ENCODE assay signal across 36 mouse cellular contexts in genomic region chr9:120089125-120089524, GRCm38 (mm10). TPM values are rescaled to one million over a fixed set of nuclear protein-coding genes. Genes with fewer than 3 reads are reported as not detected.
A peak's percentile ranks its signal among the peaks of the same experiment; 100 is the strongest.
DNase-seq lines count a peak whose midpoint lies in the region; ATAC-seq and TF ChIP-seq lines count a peak whose summit lies in the region.
"Had no signal": no experiment of that assay in that cellular context is flagged by ENCODE, and none has a peak within 500 bp of the region (broad histone marks: within the 10 kb centered on the region; RNA-seq: fewer than 3 reads in every experiment).

No protein-coding gene starts in this region.

- H3K36me3 ChIP-seq in liver, embryonic 14.5 days (replicated peaks; ENCODE audit: control insufficient read depth, insufficient read depth, low read depth) = no peaks in the 10 kb centered on the region
- H3K36me3 ChIP-seq in liver, embryonic 11.5 days (ENCODE audit: control insufficient read depth, insufficient read depth, low read length) = no peaks in the 10 kb centered on the region
- H3K36me3 ChIP-seq in E14TG2a.4 (ENCODE audit: insufficient read depth, low read length) = no peaks in the 10 kb centered on the region
- H3K36me3 ChIP-seq: hindbrain, embryonic 15.5 days; limb, embryonic 10.5 days; neural tube, embryonic 13.5 days had no signal

- no peak overlapping the region for H3K9ac ChIP-seq in liver, embryonic 14.5 days (replicated peaks)
- H3K9ac ChIP-seq in liver, embryonic 11.5 days (ENCODE audit: low read depth, low read length) = no peak overlapping the region
- H3K9ac ChIP-seq: forebrain, embryonic 13.5 days; hindbrain, embryonic 15.5 days; neural tube, embryonic 13.5 days had no signal

- no peaks in the 10 kb centered on the region; the same call in 1 of the 2 replicates for H3K27me3 ChIP-seq in liver, embryonic 14.5 days (ENCODE audit: control insufficient read depth, insufficient read depth, low read length)
- H3K27me3 ChIP-seq in liver, embryonic 11.5 days (replicated peaks; ENCODE audit: control insufficient read depth, insufficient read depth, low read length) = no peaks in the 10 kb centered on the region
- H3K27me3 ChIP-seq in E14TG2a.4 (ENCODE audit: insufficient read depth, low read length) = peaks cover 9% of the 10 kb centered on the region; the same call in 1 of the 2 replicates
- H3K27me3 ChIP-seq: forebrain, embryonic 13.5 days; hindbrain, embryonic 15.5 days; neural tube, embryonic 13.5 days had no signal

- peak; percentile 40 for DNase-seq in heart, adult 11 months
- no peak for DNase-seq in heart, adult 18-20 months
- DNase-seq in liver, embryonic 14.5 days (ENCODE audit: low read depth in 3 of 3, low spot score in 3 of 3) = no peak
- no peak for DNase-seq in liver, embryonic 11.5 days (ENCODE audit: low spot score)
- peak; percentile 61 for DNase-seq in R1 (ENCODE audit: low read depth, low spot score)
- DNase-seq in MN1 (ENCODE audit: low spot score) = no peak
- no peak for DNase-seq in cerebellum, adult 18-20 months
- DNase-seq: adrenal gland, postnatal 10 days; cerebellum, adult 8-10 months; cerebellum, postnatal 36 days; embryo, embryonic 11 days; gastrocnemius, postnatal 10 days; kidney, postnatal 4 days; lung, adult 2 months; lung, postnatal 36 days; retina, postnatal 1 day; right cerebral cortex, postnatal 25 days; spleen, adult 18-20 months; thymus, postnatal 14 days had no signal

- no peaks in the 10 kb centered on the region for H3K4me1 ChIP-seq in liver, embryonic 14.5 days (replicated peaks; ENCODE audit: control insufficient read depth in 2 of 2, insufficient read depth in 2 of 2, low read length in 1 of 2)
- H3K4me1 ChIP-seq in liver, embryonic 11.5 days (replicated peaks; ENCODE audit: control insufficient read depth, insufficient read depth, low read length) = no peaks in the 10 kb centered on the region
- H3K4me1 ChIP-seq in E14TG2a.4 (replicated peaks; ENCODE audit: low read depth, low read length) = no peaks in the 10 kb centered on the region
- H3K4me1 ChIP-seq: forebrain, embryonic 13.5 days; hindbrain, embryonic 15.5 days; limb, embryonic 10.5 days; neural tube, embryonic 13.5 days had no signal

- WGBS in liver, embryonic 14.5 days (ENCODE audit: insufficient replicate concordance) = 63% methylated on average over 7 of the region's 7 CpGs
- WGBS in liver, embryonic 11.5 days = 76% methylated on average over 7 of the region's 7 CpGs

- H3K4me3 ChIP-seq in liver, embryonic 14.5 days (ENCODE audit: insufficient read depth in 1 of 2, low read depth in 2 of 2, low read length in 2 of 2) = no peak overlapping the region
- H3K4me3 ChIP-seq in liver, embryonic 11.5 days (ENCODE audit: low read depth, low read length) = no peak overlapping the region
- no peak overlapping the region for H3K4me3 ChIP-seq in E14TG2a.4 (replicated peaks; ENCODE audit: low read length)
- H3K4me3 ChIP-seq: forebrain, embryonic 13.5 days; hindbrain, embryonic 15.5 days; limb, embryonic 10.5 days; myocyte; neural tube, embryonic 13.5 days had no signal

- no peak for ATAC-seq in liver, embryonic 14.5 days (ENCODE audit: insufficient read depth)
- no peak for ATAC-seq in liver, embryonic 11.5 days (replicated peaks; ENCODE audit: low FRiP score)
- ATAC-seq: CD4-positive, CD25-positive, alpha-beta regulatory T cell, adult 4 months; forebrain, embryonic 13.5 days; intestine, embryonic 16.5 days; midbrain, embryonic 16.5 days had no signal

- TF ChIP-seq EP300 in liver, embryonic 14.5 days (IDR thresholded peaks at IDR 0.05; ENCODE audit: low read depth) = no peak

- no peak overlapping the region for H3K4me2 ChIP-seq in liver, embryonic 14.5 days (ENCODE audit: low read depth)
- H3K4me2 ChIP-seq in liver, embryonic 11.5 days = no peak overlapping the region
- H3K4me2 ChIP-seq: forebrain, embryonic 13.5 days; hindbrain, embryonic 15.5 days; neural tube, embryonic 13.5 days had no signal

- H3K27ac ChIP-seq in liver, embryonic 14.5 days = no peak overlapping the region
- H3K27ac ChIP-seq in liver, embryonic 11.5 days (ENCODE audit: low read depth, low read length) = no peak overlapping the region
- H3K27ac ChIP-seq: forebrain, embryonic 13.5 days; hindbrain, embryonic 15.5 days; limb, embryonic 10.5 days; neural tube, embryonic 13.5 days had no signal

- TF ChIP-seq CTCF in liver, embryonic 14.5 days (IDR thresholded peaks at IDR 0.05; ENCODE audit: low read depth) = peak; percentile 39; the same call in 1 of the 2 replicates
- TF ChIP-seq CTCF in E14TG2a.4 (conservative IDR thresholded peaks at IDR 0.05; ENCODE audit: low read length) = peak; percentile 81

- no peaks in the 10 kb centered on the region for H3K9me3 ChIP-seq in liver, embryonic 14.5 days (ENCODE audit: control insufficient read depth, low read length)
- no peaks in the 10 kb centered on the region for H3K9me3 ChIP-seq in liver, embryonic 11.5 days (ENCODE audit: control insufficient read depth, low read length)
- H3K9me3 ChIP-seq in E14TG2a.4 (ENCODE audit: low read length) = peaks cover 7% of the 10 kb centered on the region
- H3K9me3 ChIP-seq: forebrain, embryonic 13.5 days; hindbrain, embryonic 15.5 days; limb, embryonic 10.5 days; neural tube, embryonic 13.5 days had no signal

RNA-seq across cellular contexts. Expression of gene Ccr8, which starts 2.8 kb away (rescaled TPM):
- total RNA-seq in heart, adult 18-20 months (2021) = not detected
- not detected in 2 replicates for polyA plus RNA-seq in liver, embryonic 14.5 days (2012; rRNA removed)
- polyA plus RNA-seq in liver, embryonic 14.5 days (2014; fragmentation: Nextera tagmentation; extraction: Ambion mirVana) = not detected in 2 replicates
- polyA plus RNA-seq in liver, embryonic 11.5 days (2014; fragmentation: Nextera tagmentation; extraction: Ambion mirVana) = not detected in 2 replicates
- total RNA-seq: adrenal gland, postnatal 10 days; heart, adult 8-10 months; layer of hippocampus, postnatal 10 days; left cerebral cortex, adult 8-10 months; liver, adult 2 months; megakaryocyte-erythroid progenitor cell, adult 5-6 weeks had no signal
- polyA plus RNA-seq: forebrain, embryonic 13.5 days; heart, postnatal 0 days; hindbrain, embryonic 15.5 days; kidney, embryonic 14.5 days; limb, embryonic 10.5 days; midbrain, embryonic 16.5 days; myocyte; neural tube, embryonic 13.5 days; testis, adult 2 months had no signal

RNA-seq across cellular contexts. Expression of gene Cx3cr1, which starts 19.4 kb away (rescaled TPM):
- under 1 TPM; 0.80 to 0.92 TPM for total RNA-seq in heart, adult 18-20 months (2021)
- polyA plus RNA-seq in liver, embryonic 14.5 days (2012; rRNA removed) = 1.4 and 1.5 TPM in 2 replicates
- polyA plus RNA-seq in liver, embryonic 14.5 days (2014; fragmentation: Nextera tagmentation; extraction: Ambion mirVana) = 0.69 and 1.3 TPM in 2 replicates
- 5.7 and 7.0 TPM in 2 replicates for polyA plus RNA-seq in liver, embryonic 11.5 days (2014; fragmentation: Nextera tagmentation; extraction: Ambion mirVana)
- polyA plus RNA-seq: myocyte had no signal

RNA-seq across cellular contexts. Expression of gene Slc25a38, which starts 21.0 kb away (rescaled TPM):
- total RNA-seq in heart, adult 18-20 months (2021) = 10 to 100 TPM; 21.6 to 23.5 TPM
- polyA plus RNA-seq in liver, embryonic 14.5 days (2012; rRNA removed) = 94.3 and 106 TPM in 2 replicates
- polyA plus RNA-seq in liver, embryonic 14.5 days (2014; fragmentation: Nextera tagmentation; extraction: Ambion mirVana) = 118 and 136 TPM in 2 replicates
- 138 and 147 TPM in 2 replicates for polyA plus RNA-seq in liver, embryonic 11.5 days (2014; fragmentation: Nextera tagmentation; extraction: Ambion mirVana)

RNA-seq across cellular contexts. Expression of gene Rpsa, which starts 38.4 kb away (rescaled TPM):
- 100 to 1,000 TPM; 538 to 567 TPM for total RNA-seq in heart, adult 18-20 months (2021)
- polyA plus RNA-seq in liver, embryonic 14.5 days (2012; rRNA removed) = 1,110 and 1,446 TPM in 2 replicates
- polyA plus RNA-seq in liver, embryonic 14.5 days (2014; fragmentation: Nextera tagmentation; extraction: Ambion mirVana) = 1,498 and 1,559 TPM in 2 replicates
- 1,895 and 1,977 TPM in 2 replicates for polyA plus RNA-seq in liver, embryonic 11.5 days (2014; fragmentation: Nextera tagmentation; extraction: Ambion mirVana)

Comparison
In these comparisons a context has a peak if more than half of its experiments do, and no peak if none do; other contexts are left out.
1. DNase-seq: peak in heart, adult 11 months (single experiment) and R1 (single experiment); none in heart, adult 18-20 months (0 of 2), liver, embryonic 14.5 days (0 of 3), liver, embryonic 11.5 days (single experiment), MN1 (single experiment) and cerebellum, adult 18-20 months (0 of 2).